Mouse (Mus musculus) CH12.LX (cell line): Measurements from ENCODE around the gene Lrrc73. TPM values are rescaled to one million over a fixed set of nuclear protein-coding genes. Genes with fewer than 3 reads are reported as not detected.
A peak's percentile ranks its signal among the peaks of the same experiment; 100 is the strongest.

Source experiments
- DNase-seq: peaks from one replicate; pipeline ENCODE4 v3.0.0-alpha.2; 2013; ENCODE audit errors: extremely low read depth
- H3K27ac ChIP-seq: 2 replicates; pipeline ENCODE4 v1.5.1; 2012; ENCODE audit warnings: low read depth, mild to moderate bottlenecking, control low read depth, moderate library complexity; ENCODE audit not compliant: insufficient read depth
- H3K27me3 ChIP-seq: replicated peaks from 2 replicates; pipeline ENCODE3; 2012; ENCODE audit warnings: inconsistent platforms
- H3K36me3 ChIP-seq, 2 experiments: replicated peaks in 1 of 2; 2 replicates each; pipeline versions ENCODE3 to v1.6.1; 2012; ENCODE audit warnings: inconsistent platforms in 1 of 2, low read length in 1 of 2, mild to moderate bottlenecking in 1 of 2, mixed read lengths in 1 of 2, moderate library complexity in 1 of 2; ENCODE audit not compliant: control insufficient read depth in 1 of 2, insufficient read depth in 1 of 2
- H3K4me1 ChIP-seq, 2 experiments: 2 replicates each; pipeline ENCODE4 v1.6.1; 2012; ENCODE audit warnings: inconsistent platforms in 1 of 2, moderate library complexity in 1 of 2; ENCODE audit not compliant: insufficient read depth in 2 of 2, control insufficient read depth in 1 of 2
- H3K4me2 ChIP-seq: 2 replicates; pipeline ENCODE4 v1.6.1; 2012; ENCODE audit warnings: low read depth, mild to moderate bottlenecking, control low read depth; ENCODE audit not compliant: poor library complexity, insufficient read depth, severe bottlenecking
- H3K4me3 ChIP-seq, 3 experiments: fragments of 150-350 bp in 1 of 3; sonication (generic) in 1 of 3; replicated peaks in 1 of 3; 2 replicates each; pipeline versions ENCODE3 to v1.5.1; 2011 to 2012; ENCODE audit warnings: low read depth in 2 of 3, low read length in 2 of 3, mild to moderate bottlenecking in 2 of 3, moderate library complexity in 2 of 3, control low read depth in 1 of 3, improper control_type of control experiment in 1 of 3, inconsistent platforms in 1 of 3, mixed read lengths in 1 of 3; ENCODE audit not compliant: poor library complexity in 1 of 3
- H3K79me2 ChIP-seq: replicated peaks from 2 replicates; pipeline ENCODE4 v1.6.1; 2012; ENCODE audit warnings: mild to moderate bottlenecking, moderate library complexity; ENCODE audit not compliant: control insufficient read depth, poor library complexity, insufficient read depth, severe bottlenecking; ENCODE audit errors: extremely low read depth
- H3K9ac ChIP-seq: 2 replicates; pipeline ENCODE4 v1.6.1; 2012; ENCODE audit warnings: low read depth, mild to moderate bottlenecking, control low read depth, moderate library complexity; ENCODE audit not compliant: insufficient read depth
- H3K9me3 ChIP-seq: replicated peaks from 2 replicates; pipeline ENCODE3; 2012; ENCODE audit warnings: low read length, inconsistent platforms, mixed read lengths
- BHLHE40 ChIP-seq: IDR thresholded peaks from 2 replicates; pipeline ENCODE4 v1.6.1; 2011; ENCODE audit warnings: mild to moderate bottlenecking, low read depth, low read length, improper control_type of control experiment
- CHD1 ChIP-seq: IDR thresholded peaks from 2 replicates; pipeline ENCODE4 v1.6.1; 2012; ENCODE audit warnings: low read depth, low read length, improper control_type of control experiment, inconsistent platforms
- CHD2 ChIP-seq: IDR thresholded peaks from 2 replicates; pipeline ENCODE4 v1.6.1; 2011; ENCODE audit warnings: low read length, improper control_type of control experiment
- CTCF ChIP-seq, 2 experiments: IDR thresholded peaks in 1 of 2; conservative IDR thresholded peaks in 1 of 2; 2 replicates each; pipeline ENCODE4 v1.5.1; 2011 to 2012; ENCODE audit warnings: low read depth in 2 of 2, low read length in 2 of 2, improper control_type of control experiment in 1 of 2, inconsistent platforms in 1 of 2, mild to moderate bottlenecking in 1 of 2, moderate library complexity in 1 of 2
- E2F4 ChIP-seq: IDR thresholded peaks from 2 replicates; pipeline ENCODE4 v1.6.1; 2011; ENCODE audit warnings: low read depth, low read length, improper control_type of control experiment; ENCODE audit not compliant: insufficient replicate concordance
- ELF1 ChIP-seq: IDR thresholded peaks from 2 replicates; pipeline ENCODE4 v1.6.1; 2014; ENCODE audit warnings: low read depth, mild to moderate bottlenecking, inconsistent platforms, low read length, improper control_type of control experiment
- EP300 ChIP-seq: IDR thresholded peaks from 2 replicates; pipeline ENCODE4 v1.6.1; 2011; ENCODE audit warnings: low read length, improper control_type of control experiment
- ETS1 ChIP-seq: conservative IDR thresholded peaks from 2 replicates; pipeline ENCODE4 v1.6.1; 2012; ENCODE audit warnings: low read depth, mild to moderate bottlenecking, inconsistent platforms, low read length, improper control_type of control experiment, moderate library complexity
- GABPA ChIP-seq: IDR thresholded peaks from 2 replicates; pipeline ENCODE4 v1.6.1; 2012; ENCODE audit warnings: low read depth, low read length, improper control_type of control experiment, inconsistent platforms; ENCODE audit not compliant: insufficient replicate concordance
- HCFC1 ChIP-seq: IDR thresholded peaks from 2 replicates; pipeline ENCODE4 v1.6.1; 2012; ENCODE audit warnings: low read depth, mild to moderate bottlenecking, inconsistent platforms, low read length, improper control_type of control experiment
- IRF4 ChIP-seq: IDR thresholded peaks from 2 replicates; pipeline ENCODE4 v1.6.1; 2014; ENCODE audit warnings: low read depth, mild to moderate bottlenecking, inconsistent platforms, low read length, improper control_type of control experiment
- JUN ChIP-seq: IDR thresholded peaks from 2 replicates; pipeline ENCODE4 v1.6.1; 2011; ENCODE audit warnings: low read depth, mild to moderate bottlenecking, low read length, improper control_type of control experiment, moderate library complexity; ENCODE audit not compliant: insufficient read depth
- JUND ChIP-seq: conservative IDR thresholded peaks from 2 replicates; pipeline ENCODE4 v1.6.1; 2011; ENCODE audit warnings: low read depth, low read length, improper control_type of control experiment
- KAT2A ChIP-seq: IDR thresholded peaks from 2 replicates; pipeline ENCODE4 v1.6.1; 2012; ENCODE audit warnings: low read length, improper control_type of control experiment, inconsistent platforms; ENCODE audit not compliant: insufficient replicate concordance
- MAFK ChIP-seq: IDR thresholded peaks from 2 replicates; pipeline ENCODE4 v1.6.1; 2011; ENCODE audit warnings: low read length, improper control_type of control experiment; ENCODE audit not compliant: insufficient replicate concordance
- MAX ChIP-seq: IDR thresholded peaks from 2 replicates; pipeline ENCODE4 v1.6.1; 2011; ENCODE audit warnings: low read length, improper control_type of control experiment
- MAZ ChIP-seq: IDR thresholded peaks from 2 replicates; pipeline ENCODE4 v1.6.1; 2012; ENCODE audit warnings: low read depth, mild to moderate bottlenecking, inconsistent platforms, low read length, improper control_type of control experiment, moderate library complexity
- MEF2A ChIP-seq: IDR thresholded peaks from 2 replicates; pipeline ENCODE4 v1.6.1; 2014; ENCODE audit warnings: low read depth, mild to moderate bottlenecking, inconsistent platforms, low read length, improper control_type of control experiment, borderline replicate concordance
- MXI1 ChIP-seq: IDR thresholded peaks from 2 replicates; pipeline ENCODE4 v1.6.1; 2011; ENCODE audit warnings: mild to moderate bottlenecking, low read depth, low read length, improper control_type of control experiment
- MYC ChIP-seq: IDR thresholded peaks from 2 replicates; pipeline ENCODE4 v1.6.1; 2011; ENCODE audit warnings: low read depth, mild to moderate bottlenecking, improper control_type of control experiment, low read length
- NELFE ChIP-seq: IDR thresholded peaks from 2 replicates; pipeline ENCODE4 v1.6.1; 2011; ENCODE audit warnings: low read depth, low read length, improper control_type of control experiment
- NRF1 ChIP-seq: IDR thresholded peaks from 2 replicates; pipeline ENCODE4 v1.6.1; 2014; ENCODE audit warnings: low read depth, mild to moderate bottlenecking, inconsistent platforms, low read length, improper control_type of control experiment, moderate library complexity
- PAX5 ChIP-seq: IDR thresholded peaks from 2 replicates; pipeline ENCODE4 v1.6.1; 2012; ENCODE audit warnings: low read length, inconsistent platforms, mixed read lengths
- POLR2A ChIP-seq: IDR thresholded peaks from 2 replicates; pipeline ENCODE4 v1.6.1; 2011; ENCODE audit warnings: low read depth, mild to moderate bottlenecking, improper control_type of control experiment, low read length
- POLR2AphosphoS2 ChIP-seq: IDR thresholded peaks from 2 replicates; pipeline ENCODE4 v1.6.1; 2011; ENCODE audit warnings: low read depth, low read length, improper control_type of control experiment
- RAD21 ChIP-seq: IDR thresholded peaks from 2 replicates; pipeline ENCODE4 v1.6.1; 2011; ENCODE audit warnings: low read depth, mild to moderate bottlenecking, low read length, improper control_type of control experiment, moderate library complexity
- RCOR1 ChIP-seq: conservative IDR thresholded peaks from 2 replicates; pipeline ENCODE4 v1.6.1; 2012; ENCODE audit warnings: low read depth, mild to moderate bottlenecking, inconsistent platforms, low read length, improper control_type of control experiment
- SIN3A ChIP-seq: IDR thresholded peaks from 2 replicates; pipeline ENCODE4 v1.6.1; 2012; ENCODE audit warnings: low read length, improper control_type of control experiment, inconsistent platforms
- SMC3 ChIP-seq: IDR thresholded peaks from 2 replicates; pipeline ENCODE4 v1.6.1; 2011; ENCODE audit warnings: low read depth, low read length, improper control_type of control experiment
- TBP ChIP-seq: conservative IDR thresholded peaks from 2 replicates; pipeline ENCODE4 v1.6.1; 2011; ENCODE audit warnings: low read depth, low read length, improper control_type of control experiment
- TCF12 ChIP-seq: IDR thresholded peaks from 2 replicates; pipeline ENCODE4 v1.6.1; 2014; ENCODE audit warnings: low read depth, mild to moderate bottlenecking, inconsistent platforms, low read length, improper control_type of control experiment
- UBTF ChIP-seq: IDR thresholded peaks from 2 replicates; pipeline ENCODE4 v1.6.1; 2012; ENCODE audit warnings: low read depth, mild to moderate bottlenecking, inconsistent platforms, low read length, improper control_type of control experiment, moderate library complexity
- USF1 ChIP-seq: IDR thresholded peaks from 2 replicates; pipeline ENCODE4 v1.6.1; 2014; ENCODE audit warnings: low read depth, mild to moderate bottlenecking, inconsistent platforms, low read length, improper control_type of control experiment
- USF2 ChIP-seq: conservative IDR thresholded peaks from 2 replicates; pipeline ENCODE4 v1.6.1; 2011; ENCODE audit warnings: low read depth, low read length, improper control_type of control experiment
- ZC3H11A ChIP-seq: IDR thresholded peaks from 2 replicates; pipeline ENCODE4 v1.6.1; 2012; ENCODE audit warnings: low read depth, mild to moderate bottlenecking, inconsistent platforms, low read length, improper control_type of control experiment
- ZKSCAN1 ChIP-seq: IDR thresholded peaks from 2 replicates; pipeline ENCODE4 v1.6.1; 2012; ENCODE audit warnings: low read depth, inconsistent platforms, low read length, improper control_type of control experiment, borderline replicate concordance
- ZMIZ1 ChIP-seq: IDR thresholded peaks from 2 replicates; pipeline ENCODE4 v1.6.1; 2012; ENCODE audit warnings: low read depth, mild to moderate bottlenecking, inconsistent platforms, low read length, improper control_type of control experiment
- ZNF384 ChIP-seq: IDR thresholded peaks from 2 replicates; pipeline ENCODE4 v1.6.1; 2012; ENCODE audit warnings: low read depth, low read length, improper control_type of control experiment, inconsistent platforms
- dilution Hi-C: fragments of 300-500 bp; cut with MboI; formaldehyde crosslinking; loops from 2 replicates; pipeline ENCODE4 v1.14.3; 2020; ENCODE audit warnings: low sequenced_read_pairs; ENCODE audit not compliant: extremely low pct_unique_long_range_greater_than_20kb, extremely low pct_ligation_motif_present
- in situ Hi-C: fragments of 300-500 bp; cut with MboI; formaldehyde crosslinking; loops from 3 replicates; pipeline ENCODE4 v1.14.3; 2019; ENCODE audit warnings: low sequenced_read_pairs, low pct_ligation_motif_present, low pct_unique_long_range_greater_than_20kb, mixed read lengths
- polyA plus RNA-seq: library from polyadenylated mRNA; unstranded; fragments of >175 nt; gene quantifications from 2 replicates; pipeline ENCODE4 v1.2.1, GENCODE M21; 2012; ENCODE audit warnings: low read depth; ENCODE audit not compliant: insufficient read length
- total RNA-seq, 2 experiments: library from RNA; depleted of rRNA; stranded (reverse); fragments of 300-350 nt in 1 of 2; fragments of >200 nt in 1 of 2; gene quantifications; 2 replicates each; pipeline ENCODE4 v1.2.3; 2012 to 2014

Lrrc73 gene
- total and polyA plus RNA-seq, 3 experiments = 1.8 to 4.0 (median 3.6) TPM

GRCm38 (mm10) chr17:46247512-46248188, 5.7 kb upstream of the Lrrc73 start, which contains the start of the genes Polr1c and Yipf3:
TSS of gene Polr1c (minus strand) at chr17:46248054.
TSS of gene Yipf3 (plus strand) at chr17:46248080.
- in situ Hi-C loops (loop anchor here (25.0 kb wide), 1 partner anchor 740 kb away; no protein-coding TSS in a partner anchor), dilution Hi-C loops (no loop called here)

GRCm38 (mm10) chr17:46248189-46248522, 5.2 kb upstream of the Lrrc73 start:
- dilution Hi-C loops = no loop called here
- no peak for DNase-seq
- Histone ChIP-seq H3K27ac (peak overlapping the region; percentile 37; the same call in 1 of the 2 replicates), H3K9ac (peak overlapping the region; percentile 92), H3K27me3 (no peaks in the 10 kb centered on the region), H3K4me3 (peak overlapping the region; percentile 71 to 96 (median 95)), H3K36me3 (peaks cover 57 to 77% of the 10 kb centered on the region in 2 experiments), H3K4me1 (peaks cover 8 to 33% of the 10 kb centered on the region in 2 experiments), H3K4me2 (peak overlapping the region; percentile 52; the same call in 1 of the 2 replicates), H3K79me2 (peaks cover 28% of the 10 kb centered on the region), H3K9me3 (no peaks in the 10 kb centered on the region)
- in situ Hi-C loops = loop anchor here (25.0 kb wide), 1 partner anchor 739 kb away; no protein-coding TSS in a partner anchor
- no peak for TF ChIP-seq NRF1
- no peak for TF ChIP-seq MYC
- no peak for TF ChIP-seq GABPA
- no peak for TF ChIP-seq NELFE
- TF ChIP-seq E2F4 = no peak
- TF ChIP-seq CHD1 = no peak
- no peak for TF ChIP-seq CTCF (conservative IDR thresholded peaks at IDR 0.05 in 1 of 2, IDR thresholded peaks at IDR 0.05 in 1 of 2; ENCODE audit: low read depth in 2 of 2, low read length in 2 of 2)
- no peak for TF ChIP-seq JUN
- 0 out of 2 replicates have a peak, but pooled peaks have one; percentile 19 for TF ChIP-seq SIN3A
- TF ChIP-seq UBTF = 0 out of 2 replicates have a peak, but pooled peaks have one; percentile 41
- no peak for TF ChIP-seq IRF4
- no peak for TF ChIP-seq MAX
- no peak for TF ChIP-seq SMC3
- TF ChIP-seq ZC3H11A = no peak
- TF ChIP-seq BHLHE40 = no peak
- TF ChIP-seq ZNF384 = no peak

More at GRCm38 (mm10) chr17:46247512-46248188, 5.7 kb upstream of the Lrrc73 start, which contains the start of the genes Polr1c and Yipf3:
- TF ChIP-seq MAZ (no peak), POLR2A (peak; percentile 95), ZC3H11A (no peak), MEF2A (peak; percentile 19; the same call in 1 of the 2 replicates), SMC3 (no peak), UBTF (no peak), ZKSCAN1 (no peak), ZMIZ1 (peak; percentile 79; the same call in 1 of the 2 replicates), EP300 (no peak), HCFC1 (peak; percentile 83), JUN (no peak), JUND (no peak), NRF1 (peak; percentile 84), ETS1 (no peak), SIN3A (peak; percentile 93; the same call in 1 of the 2 replicates), TBP (peak; percentile 69), CTCF (conservative IDR thresholded peaks at IDR 0.05 in 1 of 2, IDR thresholded peaks at IDR 0.05 in 1 of 2; ENCODE audit: low read depth in 2 of 2, low read length in 2 of 2) (no peak), CHD1 (no peak), PAX5 (no peak), E2F4 (no peak), MYC (peak; percentile 37; the same call in 1 of the 2 replicates), CHD2 (peak; percentile 99), MXI1 (peak; percentile 88; the same call in 1 of the 2 replicates), USF2 (no peak), POLR2AphosphoS2 (no peak; the same call in none of the 2 replicates), TCF12 (peak; percentile 94), MAFK (no peak), MAX (0 out of 2 replicates have a peak, but pooled peaks have one; percentile 72), ZNF384 (no peak), ELF1 (peak; percentile 94), BHLHE40 (no peak), RAD21 (no peak), KAT2A (peak; percentile 74; the same call in 1 of the 2 replicates), RCOR1 (no peak), USF1 (no peak), GABPA (no peak), NELFE (peak; percentile 95), IRF4 (no peak)
- H3K36me3 ChIP-seq = peaks cover 62 to 82% of the 10 kb centered on the region in 2 experiments
- peaks cover 28% of the 10 kb centered on the region for H3K79me2 ChIP-seq
- H3K4me3 ChIP-seq = peak within 1 kb of the TSS; percentile 71 to 96 (median 95)
- H3K4me2 ChIP-seq = peak within 1 kb of the TSS; percentile 57
- H3K9ac ChIP-seq = peak within 1 kb of the TSS; percentile 92
- H3K9me3 ChIP-seq = no peaks in the 10 kb centered on the region
- DNase-seq = peak; percentile 93
- peaks cover 8 to 28% of the 10 kb centered on the region in 2 experiments for H3K4me1 ChIP-seq
- peak within 1 kb of the TSS; percentile 37; the same call in 1 of the 2 replicates for H3K27ac ChIP-seq
- no peaks in the 10 kb centered on the region for H3K27me3 ChIP-seq
